Mouse (Mus musculus): ENCODE measurements at regions not wholly inside any gene's neighbourhood (a gene's known extent, or its start where the extent isn't known, plus 50 kb on each side); places are given as distances from the start of the nearest gene placed in this dataset.

DNA sequence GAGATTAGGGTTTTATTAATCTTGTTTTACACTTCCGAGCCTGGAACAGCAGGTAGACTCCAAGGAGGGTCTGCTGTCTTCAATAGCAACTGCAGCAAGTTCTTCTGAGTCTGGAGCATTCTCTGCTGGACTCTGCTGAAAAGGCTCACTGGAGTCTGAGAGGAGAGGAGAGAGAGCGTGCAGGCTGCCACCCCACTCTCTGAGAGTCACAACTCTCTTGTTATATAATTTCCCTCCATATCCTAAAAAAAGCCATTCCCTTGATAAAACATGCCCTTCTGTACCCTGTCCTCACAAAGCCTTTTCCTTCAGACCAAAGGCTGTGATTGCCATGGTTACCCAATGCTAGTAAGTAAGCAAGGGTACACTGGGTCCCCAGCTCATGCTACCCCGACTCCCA, 249.4 kb upstream of the Nrp1 start:
- Histone ChIP-seq H3K4me3 (ENCODE audit: insufficient read depth, low read length) (no peak overlapping the region), H3K4me1 (ENCODE audit: control insufficient read depth, insufficient read depth, low read length) (no peaks in the 10 kb centered on the region), H3K27ac (ENCODE audit: insufficient read depth, low read length) (no peak overlapping the region)
- TF ChIP-seq CTCF (IDR thresholded peaks at IDR 0.05; ENCODE audit: extremely low read depth, insufficient read depth, low read length) (no peak), POLR2A (IDR thresholded peaks at IDR 0.05; ENCODE audit: extremely low read depth, insufficient read depth, low read length) (no peak)

DNA sequence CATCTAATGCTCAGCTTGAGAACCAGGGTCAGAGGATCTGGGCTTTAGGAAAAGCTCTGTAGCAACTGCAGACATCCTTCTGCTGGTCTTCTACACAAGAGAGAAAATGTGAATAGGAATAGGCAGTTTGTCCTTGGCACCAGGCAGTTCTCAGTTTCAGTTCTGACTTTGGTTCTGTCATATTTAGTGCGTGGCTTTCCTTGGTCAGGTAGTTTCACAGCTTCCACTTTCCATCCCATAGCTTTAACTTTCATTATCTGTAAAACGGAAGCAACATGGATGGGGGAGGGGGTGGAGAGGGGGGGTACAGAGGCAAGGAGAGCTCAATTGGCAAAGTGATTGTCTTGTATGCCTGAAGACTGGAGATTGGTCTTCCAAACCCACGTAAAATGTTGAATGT, 247.3 kb upstream of the Nrp1 start:
- TF ChIP-seq POLR2A (IDR thresholded peaks at IDR 0.05; ENCODE audit: extremely low read depth, insufficient read depth, low read length) (no peak), CTCF (IDR thresholded peaks at IDR 0.05; ENCODE audit: extremely low read depth, insufficient read depth, low read length) (no peak)
- no peak overlapping the region for H3K4me3 ChIP-seq (ENCODE audit: insufficient read depth, low read length)
- H3K27ac ChIP-seq (ENCODE audit: insufficient read depth, low read length), result no peak overlapping the region
- H3K4me1 ChIP-seq (ENCODE audit: control insufficient read depth, insufficient read depth, low read length), result no peaks in the 10 kb centered on the region

DNA sequence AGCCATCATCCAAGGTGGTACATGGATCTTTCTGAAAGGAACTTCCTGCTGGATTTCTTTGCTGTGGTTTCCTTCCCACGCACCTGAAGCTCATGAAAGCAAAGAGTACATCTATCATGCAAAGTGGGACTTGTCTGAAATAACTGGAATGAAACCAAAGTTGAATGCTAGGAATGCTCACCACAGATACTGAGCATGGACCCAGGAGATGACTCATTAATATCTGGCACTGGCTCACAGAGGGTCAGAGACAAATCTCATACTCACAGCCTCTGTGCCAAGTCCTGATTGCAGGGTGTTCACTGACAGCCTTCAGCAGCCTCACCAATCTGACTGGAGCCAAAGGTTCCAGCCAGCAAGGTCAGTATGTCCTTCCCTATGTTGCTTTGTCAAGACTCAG, 245.3 kb upstream of the Nrp1 start:
- H3K4me3 ChIP-seq (ENCODE audit: insufficient read depth, low read length), result no peak overlapping the region
- TF ChIP-seq CTCF (IDR thresholded peaks at IDR 0.05; ENCODE audit: extremely low read depth, insufficient read depth, low read length) (no peak), POLR2A (IDR thresholded peaks at IDR 0.05; ENCODE audit: extremely low read depth, insufficient read depth, low read length) (no peak)
- H3K27ac ChIP-seq (ENCODE audit: insufficient read depth, low read length), result no peak overlapping the region
- no peaks in the 10 kb centered on the region for H3K4me1 ChIP-seq (ENCODE audit: control insufficient read depth, insufficient read depth, low read length)

DNA sequence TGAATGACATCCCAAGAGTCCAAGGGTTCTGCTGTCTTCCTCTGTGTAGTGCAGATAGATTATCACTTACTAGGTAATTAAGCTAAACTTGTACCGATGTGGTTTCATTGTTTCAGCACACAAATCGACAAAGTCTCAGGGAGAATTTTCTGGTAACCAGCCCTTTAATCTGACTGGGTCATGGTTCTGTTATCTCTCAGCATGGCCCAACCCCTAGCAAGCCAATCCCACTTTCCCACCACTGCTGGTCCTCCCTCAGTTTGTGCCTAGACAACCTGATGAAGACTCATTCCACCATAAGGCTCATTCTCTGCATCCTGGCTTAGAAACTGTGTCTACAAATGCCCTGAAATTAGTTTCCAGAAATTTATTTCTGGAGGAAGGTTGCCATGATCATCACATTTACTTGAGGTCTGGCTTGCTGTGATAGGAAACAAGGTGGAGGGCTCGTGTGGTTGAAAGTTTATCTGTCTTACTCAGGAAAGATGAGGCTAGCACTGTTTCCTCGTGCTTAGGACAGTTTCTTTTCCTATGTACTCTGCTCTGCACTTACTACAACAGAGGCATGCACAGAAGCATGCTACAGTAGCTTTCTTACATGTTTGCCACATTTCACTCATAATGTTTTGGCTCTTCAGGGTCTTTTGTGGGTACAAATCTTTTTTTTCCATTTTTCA, 217.0 kb upstream of the Nrp1 start:
- no peak overlapping the region for H3K4me3 ChIP-seq (ENCODE audit: insufficient read depth, low read length)
- H3K4me1 ChIP-seq (ENCODE audit: control insufficient read depth, insufficient read depth, low read length), result no peaks in the 10 kb centered on the region

DNA sequence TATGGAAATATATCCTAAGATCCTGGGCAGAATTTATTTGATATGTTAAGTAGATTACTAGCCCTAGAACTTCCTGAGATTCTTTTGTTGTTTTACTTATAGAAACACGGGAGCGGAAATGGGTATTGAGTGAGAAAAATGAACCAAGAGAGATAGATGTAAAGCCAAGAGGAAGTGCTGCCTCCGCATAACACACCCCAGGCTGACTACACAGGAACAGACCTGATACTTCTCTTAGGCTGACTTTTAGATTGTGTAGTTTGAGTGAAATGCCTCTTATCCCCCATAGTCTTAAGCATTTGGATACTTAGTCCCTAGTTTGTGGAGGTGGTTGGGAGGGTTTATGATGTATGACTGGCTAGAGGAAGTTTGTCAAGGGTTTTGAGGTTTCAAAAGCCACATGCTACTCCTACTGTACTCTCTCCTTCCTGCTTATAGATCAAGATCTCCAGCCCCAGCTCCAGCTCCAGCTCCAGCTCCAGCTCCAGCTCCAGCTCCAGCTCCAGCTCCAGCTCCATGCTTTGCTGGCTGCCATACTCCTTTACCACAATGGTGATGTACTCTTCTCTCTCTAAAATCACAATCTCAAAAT, 210.0 kb upstream of the Nrp1 start:
- no peaks in the 10 kb centered on the region for H3K4me1 ChIP-seq (ENCODE audit: control insufficient read depth, insufficient read depth, low read length)
- no peak overlapping the region for H3K4me3 ChIP-seq (ENCODE audit: insufficient read depth, low read length)
- TF ChIP-seq CTCF (IDR thresholded peaks at IDR 0.05; ENCODE audit: extremely low read depth, insufficient read depth, low read length), result no peak
- no peak for TF ChIP-seq POLR2A (IDR thresholded peaks at IDR 0.05; ENCODE audit: extremely low read depth, insufficient read depth, low read length)
- H3K27ac ChIP-seq (ENCODE audit: insufficient read depth, low read length), result no peak overlapping the region

More for the DNA sequence above, 217.0 kb upstream of the Nrp1 start:
- H3K27ac ChIP-seq (ENCODE audit: insufficient read depth, low read length), result no peak overlapping the region
- TF ChIP-seq CTCF (IDR thresholded peaks at IDR 0.05; ENCODE audit: extremely low read depth, insufficient read depth, low read length) (no peak), POLR2A (IDR thresholded peaks at IDR 0.05; ENCODE audit: extremely low read depth, insufficient read depth, low read length) (no peak)

DNA sequence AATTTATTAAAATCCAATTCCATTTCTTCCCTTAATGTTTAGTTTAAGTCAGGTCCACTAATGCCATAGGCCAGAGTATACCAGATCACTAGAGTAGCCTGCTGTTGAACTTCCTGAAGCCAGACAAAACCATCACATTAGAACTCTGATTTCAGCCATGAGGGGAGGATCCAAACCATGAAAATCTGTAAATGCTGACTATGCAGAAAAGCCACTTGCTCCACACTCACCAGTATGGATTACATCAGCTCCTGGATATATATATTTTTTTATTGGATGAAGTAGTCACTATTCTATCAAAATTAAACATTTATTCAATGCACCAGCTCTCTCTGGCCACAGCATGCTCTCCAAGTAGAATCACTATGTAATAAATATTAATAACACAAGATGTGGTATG, 202.8 kb upstream of the Nrp1 start:
- Histone ChIP-seq H3K27ac (ENCODE audit: insufficient read depth, low read length) (no peak overlapping the region), H3K4me3 (ENCODE audit: insufficient read depth, low read length) (no peak overlapping the region), H3K4me1 (ENCODE audit: control insufficient read depth, insufficient read depth, low read length) (no peaks in the 10 kb centered on the region)
- TF ChIP-seq POLR2A (IDR thresholded peaks at IDR 0.05; ENCODE audit: extremely low read depth, insufficient read depth, low read length), result no peak
- no peak for TF ChIP-seq CTCF (IDR thresholded peaks at IDR 0.05; ENCODE audit: extremely low read depth, insufficient read depth, low read length)

DNA sequence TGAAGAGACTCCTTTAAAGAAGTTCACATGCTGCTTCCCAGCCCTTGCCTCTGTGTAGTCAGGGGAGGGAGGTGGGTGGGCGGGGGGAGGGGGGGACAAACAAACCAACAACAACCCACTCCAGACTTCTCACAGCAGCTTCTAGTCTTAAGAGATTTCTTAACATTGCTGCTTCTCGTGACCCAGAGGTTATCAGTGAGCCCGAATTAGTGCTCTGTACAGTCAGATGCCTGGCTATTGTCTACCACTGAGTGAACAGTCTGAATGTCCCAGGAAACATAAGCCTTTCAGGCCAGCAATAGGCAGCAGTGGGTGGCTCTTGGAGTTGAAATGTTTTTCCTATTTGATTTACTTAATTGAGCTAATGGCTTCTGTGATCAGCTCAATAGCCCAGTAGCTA, 202.2 kb upstream of the Nrp1 start:
- Histone ChIP-seq H3K4me3 (ENCODE audit: insufficient read depth, low read length) (no peak overlapping the region), H3K27ac (ENCODE audit: insufficient read depth, low read length) (no peak overlapping the region), H3K4me1 (ENCODE audit: control insufficient read depth, insufficient read depth, low read length) (no peaks in the 10 kb centered on the region)
- TF ChIP-seq CTCF (IDR thresholded peaks at IDR 0.05; ENCODE audit: extremely low read depth, insufficient read depth, low read length) (no peak), POLR2A (IDR thresholded peaks at IDR 0.05; ENCODE audit: extremely low read depth, insufficient read depth, low read length) (no peak)

DNA sequence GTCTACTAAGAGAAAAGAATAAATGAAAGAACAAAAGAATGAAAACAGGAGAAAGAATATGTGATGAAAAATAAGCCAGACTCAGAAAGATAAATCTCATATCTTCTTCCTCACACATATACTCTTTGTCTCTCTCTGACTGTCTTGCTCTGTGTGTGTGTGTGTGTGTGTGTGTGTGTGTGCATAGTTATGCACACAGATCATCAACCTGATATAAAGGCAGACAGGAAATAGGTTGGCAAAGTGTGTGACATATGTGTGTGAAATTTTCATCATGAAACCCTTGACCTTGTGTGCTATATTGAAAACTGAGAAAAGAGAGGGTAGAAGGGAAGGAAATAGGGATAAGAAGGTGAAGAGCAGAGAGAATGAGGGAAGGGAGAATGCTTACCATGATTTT, 195.5 kb upstream of the Nrp1 start:
- peaks cover 2% of the 10 kb centered on the region; the same call in 1 of the 2 replicates for H3K4me1 ChIP-seq (ENCODE audit: control insufficient read depth, insufficient read depth, low read length)
- no peak overlapping the region for H3K4me3 ChIP-seq (ENCODE audit: insufficient read depth, low read length)
- H3K27ac ChIP-seq (ENCODE audit: insufficient read depth, low read length), result no peak overlapping the region
- no peak for TF ChIP-seq POLR2A (IDR thresholded peaks at IDR 0.05; ENCODE audit: extremely low read depth, insufficient read depth, low read length)
- TF ChIP-seq CTCF (IDR thresholded peaks at IDR 0.05; ENCODE audit: extremely low read depth, insufficient read depth, low read length), result no peak

DNA sequence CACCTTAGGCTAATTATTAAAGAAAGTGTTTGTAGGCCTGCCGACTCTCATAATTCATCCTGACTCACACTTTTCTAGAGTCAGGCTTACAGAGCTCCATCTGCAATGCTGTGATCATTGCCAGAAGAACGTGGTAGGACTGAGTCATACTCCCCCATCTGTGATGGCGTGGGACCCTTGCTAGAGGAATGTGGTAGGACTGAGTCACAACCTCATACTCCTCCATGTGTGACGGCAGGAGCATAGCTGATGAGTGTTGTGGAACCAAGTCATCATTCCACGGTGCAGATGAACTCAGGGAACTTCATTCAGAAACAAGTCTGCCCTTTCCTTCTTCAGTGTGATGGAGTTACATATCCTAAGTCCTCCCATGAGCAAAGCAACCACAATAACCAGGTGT, 193.4 kb upstream of the Nrp1 start:
- TF ChIP-seq CTCF (IDR thresholded peaks at IDR 0.05; ENCODE audit: extremely low read depth, insufficient read depth, low read length) (no peak), POLR2A (IDR thresholded peaks at IDR 0.05; ENCODE audit: extremely low read depth, insufficient read depth, low read length) (no peak)
- Histone ChIP-seq H3K4me3 (ENCODE audit: insufficient read depth, low read length) (no peak overlapping the region), H3K4me1 (ENCODE audit: control insufficient read depth, insufficient read depth, low read length) (peaks cover 3% of the 10 kb centered on the region; the same call in 1 of the 2 replicates), H3K27ac (ENCODE audit: insufficient read depth, low read length) (no peak overlapping the region)

DNA sequence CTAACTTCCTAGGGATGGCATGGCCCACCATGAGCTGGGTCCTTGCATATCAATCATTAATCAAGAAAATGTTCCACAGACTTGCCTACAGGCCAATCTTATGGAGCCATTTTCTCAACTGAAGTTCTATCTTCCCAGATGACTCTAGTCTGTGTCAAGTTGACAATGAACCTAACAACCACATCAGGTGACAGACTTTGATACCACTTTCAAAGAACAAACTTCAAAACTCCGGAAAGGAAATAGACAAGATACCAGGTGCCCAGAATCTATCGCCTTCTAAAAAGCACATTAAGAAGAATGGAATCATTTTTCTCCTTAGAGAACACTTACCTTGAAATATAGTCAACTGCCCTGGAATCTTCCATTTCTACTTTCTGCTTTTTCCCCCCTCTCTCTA, 192.8 kb upstream of the Nrp1 start:
- Histone ChIP-seq H3K27ac (ENCODE audit: insufficient read depth, low read length) (no peak overlapping the region), H3K4me3 (ENCODE audit: insufficient read depth, low read length) (no peak overlapping the region), H3K4me1 (ENCODE audit: control insufficient read depth, insufficient read depth, low read length) (peaks cover 3% of the 10 kb centered on the region; the same call in 1 of the 2 replicates)
- no peak for TF ChIP-seq POLR2A (IDR thresholded peaks at IDR 0.05; ENCODE audit: extremely low read depth, insufficient read depth, low read length)
- TF ChIP-seq CTCF (IDR thresholded peaks at IDR 0.05; ENCODE audit: extremely low read depth, insufficient read depth, low read length), result no peak

Data from cortical plate, adult 2 months (tissue).